In the genomic region with DNA sequence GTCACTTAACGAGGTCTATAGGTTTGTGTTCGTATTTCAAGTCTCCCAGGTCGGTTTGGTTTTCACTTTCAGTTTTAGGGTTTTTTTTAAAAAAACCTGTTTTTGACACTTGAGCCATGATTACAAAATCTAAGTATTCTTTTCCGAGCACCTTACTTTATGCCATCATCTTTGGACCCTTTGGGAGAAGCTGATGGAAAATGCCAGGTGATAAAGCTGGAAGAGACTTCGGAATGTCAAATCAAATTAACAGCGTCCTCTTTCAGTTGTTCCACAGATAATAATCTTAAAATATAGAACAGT, we compare ENCODE assay signal across 8 mouse cellular contexts. TPM values are rescaled to one million over a fixed set of nuclear protein-coding genes. Genes with fewer than 3 reads are reported as not detected.
DNase-seq lines count a peak whose midpoint lies in the region; ATAC-seq and TF ChIP-seq lines count a peak whose summit lies in the region.

No protein-coding gene starts in this region.

- peak overlapping the region; percentile 86 for H3K9ac ChIP-seq in lung, embryonic 14.5 days
- peak overlapping the region; percentile 89 for H3K9ac ChIP-seq in embryonic facial prominence, embryonic 14.5 days (ENCODE audit: low read depth, low read length)
- peak overlapping the region; percentile 89 for H3K9ac ChIP-seq in neural tube, embryonic 15.5 days (replicated peaks)

- no peaks in the 10 kb centered on the region for H3K9me3 ChIP-seq in lung, embryonic 14.5 days (ENCODE audit: low read depth, low read length)
- no peaks in the 10 kb centered on the region for H3K9me3 ChIP-seq in embryonic facial prominence, embryonic 14.5 days (ENCODE audit: control insufficient read depth, low read length)
- no peaks in the 10 kb centered on the region for H3K9me3 ChIP-seq in limb, embryonic 10.5 days (replicated peaks)
- no peaks in the 10 kb centered on the region for H3K9me3 ChIP-seq in neural tube, embryonic 15.5 days (replicated peaks)

- intact Hi-C loops in left cerebral cortex, postnatal 4 days (cut with DNase I), result no loop called here

- peak overlapping the region; percentile 72 for H3K4me2 ChIP-seq in lung, embryonic 14.5 days
- peak overlapping the region; percentile 66 for H3K4me2 ChIP-seq in embryonic facial prominence, embryonic 14.5 days (ENCODE audit: low read depth, low read length)
- peak overlapping the region; percentile 65 for H3K4me2 ChIP-seq in neural tube, embryonic 15.5 days

- no peak for TF ChIP-seq CTCF in lung, embryonic 14.5 days (IDR thresholded peaks at IDR 0.05; ENCODE audit: low read depth)

- peak overlapping the region; percentile 76 for H3K4me3 ChIP-seq in lung, embryonic 14.5 days (ENCODE audit: low read depth, low read length)
- H3K4me3 ChIP-seq in embryonic facial prominence, embryonic 14.5 days (ENCODE audit: low read depth, low read length), result peak overlapping the region; percentile 77
- peak overlapping the region; percentile 76 for H3K4me3 ChIP-seq in limb, embryonic 10.5 days
- H3K4me3 ChIP-seq in neural tube, embryonic 15.5 days (replicated peaks), result peak overlapping the region; percentile 83

- WGBS in lung, embryonic 14.5 days, result 13% methylated on average over 6 of the region's 6 CpGs
- 18% methylated on average over 6 of the region's 6 CpGs for WGBS in embryonic facial prominence, embryonic 14.5 days
- 26% methylated on average over 6 of the region's 6 CpGs for WGBS in limb, embryonic 10.5 days
- 23% methylated on average over 6 of the region's 6 CpGs for WGBS in neural tube, embryonic 15.5 days

- ATAC-seq in lung, embryonic 14.5 days (ENCODE audit: insufficient read depth), result no peak
- no peak for ATAC-seq in embryonic facial prominence, embryonic 14.5 days (ENCODE audit: low read depth)
- no peak for ATAC-seq in neural tube, embryonic 15.5 days (ENCODE audit: low FRiP score)

- no peak for DNase-seq in lung, embryonic 14.5 days
- DNase-seq in lung, postnatal 4 days, result no peak
- DNase-seq in embryonic facial prominence, embryonic 14.5 days (ENCODE audit: low spot score), result no peak
- no peak for DNase-seq in limb, embryonic 10.5 days (ENCODE audit: low spot score)
- DNase-seq in Muller cell, postnatal 12 days (ENCODE audit: inconsistent ontology term), result no peak
- DNase-seq in left cerebral cortex, postnatal 4 days, result no peak
- DNase-seq in retina, postnatal 1 day, result no peak

- peak overlapping the region; percentile 84 for H3K27ac ChIP-seq in lung, embryonic 14.5 days (ENCODE audit: low read depth)
- peak overlapping the region; percentile 87 for H3K27ac ChIP-seq in embryonic facial prominence, embryonic 14.5 days (replicated peaks; ENCODE audit: low read depth, low read length)
- peak overlapping the region; percentile 90 for H3K27ac ChIP-seq in limb, embryonic 10.5 days
- H3K27ac ChIP-seq in neural tube, embryonic 15.5 days (replicated peaks), result peak overlapping the region; percentile 89

- peaks cover 22% of the 10 kb centered on the region for H3K36me3 ChIP-seq in lung, embryonic 14.5 days (ENCODE audit: insufficient read depth)
- peaks cover 26% of the 10 kb centered on the region for H3K36me3 ChIP-seq in embryonic facial prominence, embryonic 14.5 days (ENCODE audit: control insufficient read depth, insufficient read depth, low read length)
- peaks cover 41% of the 10 kb centered on the region for H3K36me3 ChIP-seq in limb, embryonic 10.5 days
- peaks cover 18% of the 10 kb centered on the region for H3K36me3 ChIP-seq in neural tube, embryonic 15.5 days

- no peaks in the 10 kb centered on the region for H3K27me3 ChIP-seq in lung, embryonic 14.5 days (ENCODE audit: insufficient read depth, low read length)
- no peaks in the 10 kb centered on the region for H3K27me3 ChIP-seq in embryonic facial prominence, embryonic 14.5 days (replicated peaks; ENCODE audit: control insufficient read depth, insufficient read depth, low read length)
- H3K27me3 ChIP-seq in limb, embryonic 10.5 days (ENCODE audit: low read depth, poor library complexity, severe bottlenecking), result no peaks in the 10 kb centered on the region
- no peaks in the 10 kb centered on the region for H3K27me3 ChIP-seq in neural tube, embryonic 15.5 days (replicated peaks)

- H3K4me1 ChIP-seq in lung, embryonic 14.5 days (ENCODE audit: insufficient read depth), result no peaks in the 10 kb centered on the region
- peaks cover 5% of the 10 kb centered on the region; the same call in 1 of the 2 replicates for H3K4me1 ChIP-seq in embryonic facial prominence, embryonic 14.5 days (ENCODE audit: control insufficient read depth, insufficient read depth, low read length)
- no peaks in the 10 kb centered on the region for H3K4me1 ChIP-seq in limb, embryonic 10.5 days
- peaks cover 8% of the 10 kb centered on the region; the same call in 1 of the 2 replicates for H3K4me1 ChIP-seq in neural tube, embryonic 15.5 days

RNA-seq across cellular contexts. Expression of a gene that starts 0.5 kb away (rescaled TPM):
- 81.5 and 85.3 TPM in 2 replicates for polyA plus RNA-seq in lung, embryonic 14.5 days (2014; fragmentation: Nextera tagmentation; extraction: Ambion mirVana)
- 88.1 and 94.5 TPM in 2 replicates for polyA plus RNA-seq in embryonic facial prominence, embryonic 14.5 days (2014; fragmentation: Nextera tagmentation; extraction: Ambion mirVana)
- polyA plus RNA-seq in limb, embryonic 10.5 days (2016; fragmentation: Nextera tagmentation; extraction: Ambion mirVana), result 55.4 and 68.7 TPM in 2 replicates
- polyA plus RNA-seq in neural tube, embryonic 15.5 days (2015; fragmentation: Nextera tagmentation; extraction: Ambion mirVana), result 75.1 and 76.0 TPM in 2 replicates
- 10 to 100 TPM; 45.4 to 46.9 TPM for total RNA-seq in left cerebral cortex, postnatal 4 days (2021)

RNA-seq across cellular contexts. Expression of a gene that starts 30.0 kb away (rescaled TPM):
- polyA plus RNA-seq in lung, embryonic 14.5 days (2014; fragmentation: Nextera tagmentation; extraction: Ambion mirVana), result 40.5 and 41.5 TPM in 2 replicates
- polyA plus RNA-seq in embryonic facial prominence, embryonic 14.5 days (2014; fragmentation: Nextera tagmentation; extraction: Ambion mirVana), result 23.9 and 27.2 TPM in 2 replicates
- polyA plus RNA-seq in limb, embryonic 10.5 days (2016; fragmentation: Nextera tagmentation; extraction: Ambion mirVana), result 40.2 and 45.0 TPM in 2 replicates
- polyA plus RNA-seq in neural tube, embryonic 15.5 days (2015; fragmentation: Nextera tagmentation; extraction: Ambion mirVana), result 13.3 and 13.4 TPM in 2 replicates
- total RNA-seq in left cerebral cortex, postnatal 4 days (2021), result 10 to 100 TPM; 23.1 to 23.9 TPM
